Mouse (Mus musculus) embryo, embryonic 10 days (tissue): ENCODE data around the gene Ddah1.

Source experiments
- DNase-seq: peaks from one replicate; pipeline ENCODE4 v3.0.0-alpha.2; 2015; ENCODE audit warnings: low spot score

Gene Ddah1

GRCm38 (mm10) chr3:145764416-145764815 is 5.9 kb downstream of the Ddah1 start:
- no peak for DNase-seq

- DNase-seq = no peak
Observed at GRCm38 (mm10) chr3:145768439-145768838, 10.0 kb downstream of the Ddah1 start.

GRCm38 (mm10) chr3:145773384-145773783 is 14.9 kb downstream of the Ddah1 start:
- DNase-seq = no peak

- no peak for DNase-seq
Observed at GRCm38 (mm10) chr3:145774336-145774735, 15.9 kb downstream of the Ddah1 start.

GRCm38 (mm10) chr3:145775236-145775635 is 16.8 kb downstream of the Ddah1 start:
- peak; percentile 55 for DNase-seq

- no peak for DNase-seq
Observed at GRCm38 (mm10) chr3:145775862-145776261, 17.4 kb downstream of the Ddah1 start.

GRCm38 (mm10) chr3:145777006-145777405 is 18.5 kb downstream of the Ddah1 start:
- DNase-seq = no peak

GRCm38 (mm10) chr3:145778406-145778922 is 20.0 kb downstream of the Ddah1 start:
- DNase-seq = no peak

GRCm38 (mm10) chr3:145779279-145779973 is 21.0 kb downstream of the Ddah1 start:
- no peak for DNase-seq

GRCm38 (mm10) chr3:145780784-145781442 is 22.4 kb downstream of the Ddah1 start:
- DNase-seq = no peak

- DNase-seq = no peak
Observed at GRCm38 (mm10) chr3:145785244-145785643, 26.8 kb downstream of the Ddah1 start.

- DNase-seq = no peak
Observed at GRCm38 (mm10) chr3:145787303-145787702, 28.8 kb downstream of the Ddah1 start.

GRCm38 (mm10) chr3:145789114-145789513 is 30.6 kb downstream of the Ddah1 start:
- DNase-seq = no peak

- no peak for DNase-seq
Observed at GRCm38 (mm10) chr3:145790233-145790632, 31.8 kb downstream of the Ddah1 start.

GRCm38 (mm10) chr3:145790709-145791108 is 32.2 kb downstream of the Ddah1 start:
- no peak for DNase-seq

GRCm38 (mm10) chr3:145794355-145794754 is 35.9 kb downstream of the Ddah1 start:
- DNase-seq = no peak

- peak; percentile 52 for DNase-seq
Observed at GRCm38 (mm10) chr3:145795896-145796295, 37.4 kb downstream of the Ddah1 start.

- no peak for DNase-seq
Observed at GRCm38 (mm10) chr3:145798042-145798441, 39.6 kb downstream of the Ddah1 start.

- peak; percentile 57 for DNase-seq
Observed at GRCm38 (mm10) chr3:145798751-145799188, 40.3 kb downstream of the Ddah1 start.

- no peak for DNase-seq
Observed at GRCm38 (mm10) chr3:145799365-145799764, 40.9 kb downstream of the Ddah1 start.

GRCm38 (mm10) chr3:145802106-145802505 is 43.6 kb downstream of the Ddah1 start:
- DNase-seq = no peak

- no peak for DNase-seq
Observed at GRCm38 (mm10) chr3:145805848-145806247, 47.4 kb downstream of the Ddah1 start.

GRCm38 (mm10) chr3:145806502-145806901 is 48.0 kb downstream of the Ddah1 start:
- DNase-seq = peak; percentile 61
